Mouse (Mus musculus) intestine, embryonic 15.5 days (tissue): ENCODE measurements around the gene Gse1. TPM values are rescaled to one million over a fixed set of nuclear protein-coding genes. Genes with fewer than 3 reads are reported as not detected.

ENCODE experiments used
- ATAC-seq: fragments of 200-750 bp; cut with Nextera tagmentation; 2 replicates; pipeline ENCODE4 v1.8.0; 2017; ENCODE audit warnings: moderate TSS enrichment, moderate library complexity
- H3K27ac ChIP-seq: fragments of 300-500 bp; sonication (generic); 2 replicates; pipeline ENCODE4 v1.5.1; 2015; ENCODE audit warnings: mild to moderate bottlenecking, inconsistent platforms
- H3K27me3 ChIP-seq: fragments of 300-500 bp; sonication (generic); replicated peaks from 2 replicates; pipeline ENCODE4 v1.6.1; 2015; ENCODE audit warnings: inconsistent platforms
- H3K36me3 ChIP-seq: fragments of 300-500 bp; sonication (generic); 2 replicates; pipeline ENCODE4 v1.6.1; 2015; ENCODE audit warnings: inconsistent platforms
- H3K4me1 ChIP-seq: fragments of 300-500 bp; sonication (generic); replicated peaks from 2 replicates; pipeline ENCODE4 v1.6.1; 2015; ENCODE audit warnings: inconsistent platforms
- H3K4me2 ChIP-seq: fragments of 300-500 bp; sonication (generic); replicated peaks from 2 replicates; pipeline ENCODE4 v1.6.1; 2015; ENCODE audit warnings: mild to moderate bottlenecking, inconsistent platforms
- H3K4me3 ChIP-seq: fragments of 300-500 bp; sonication (generic); replicated peaks from 2 replicates; pipeline ENCODE4 v1.5.1; 2015; ENCODE audit warnings: inconsistent platforms
- H3K9ac ChIP-seq: fragments of 300-500 bp; sonication (generic); 2 replicates; pipeline ENCODE4 v1.6.1; 2015; ENCODE audit warnings: inconsistent platforms
- H3K9me3 ChIP-seq: fragments of 300-500 bp; sonication (generic); 2 replicates; pipeline ENCODE4 v1.6.1; 2016; ENCODE audit warnings: inconsistent platforms
- WGBS: fragments of 180-500 bp; shearing (Covaris S2); methylation state at CpG from one replicate; pipeline ENCODE4 v1.1.7; 2015; 5-methylcytosine and 5-hydroxymethylcytosine counted together
- polyA plus RNA-seq: library from polyadenylated mRNA; unstranded; fragments of >200 nt; fragmentation: Nextera tagmentation; extraction: Ambion mirVana; gene quantifications from 2 replicates; pipeline ENCODE4 v1.2.1, GENCODE M21; 2015

Gse1 gene
- polyA plus RNA-seq, 1 experiment from 2014 or later, result 7.9 TPM

GRCm38 (mm10) chr8:120494903-120495302, 266.6 kb downstream of the Gse1 start:
- peak overlapping the region; percentile 66 for H3K27ac ChIP-seq
- no peaks in the 10 kb centered on the region for H3K9me3 ChIP-seq
- H3K4me1 ChIP-seq, result peaks cover 84% of the 10 kb centered on the region
- no peaks in the 10 kb centered on the region for H3K27me3 ChIP-seq
- no peaks in the 10 kb centered on the region for H3K36me3 ChIP-seq
- H3K4me3 ChIP-seq, result no peak overlapping the region
- WGBS, result 42% methylated on average over 15 of the region's 15 CpGs
- ATAC-seq, result no peak
- H3K4me2 ChIP-seq, result peak overlapping the region; percentile 18; the same call in 1 of the 2 replicates
- no peak overlapping the region; the same call in 1 of the 2 replicates for H3K9ac ChIP-seq

- no peaks in the 10 kb centered on the region for H3K27me3 ChIP-seq
- 79% methylated on average over 5 of the region's 5 CpGs for WGBS
- peaks cover 84% of the 10 kb centered on the region for H3K4me1 ChIP-seq
- no peak overlapping the region for H3K9ac ChIP-seq
- ATAC-seq, result no peak
- H3K4me2 ChIP-seq, result no peak overlapping the region
- H3K36me3 ChIP-seq, result no peaks in the 10 kb centered on the region
- no peaks in the 10 kb centered on the region for H3K9me3 ChIP-seq
- H3K4me3 ChIP-seq, result no peak overlapping the region
- no peak overlapping the region; the same call in 1 of the 2 replicates for H3K27ac ChIP-seq
These were observed 267.2 kb downstream of the Gse1 start for GRCm38 (mm10) chr8:120495461-120495860.

- Histone ChIP-seq H3K4me1 (peaks cover 84% of the 10 kb centered on the region), H3K36me3 (no peaks in the 10 kb centered on the region), H3K9ac (no peak overlapping the region), H3K4me2 (no peak overlapping the region), H3K27ac (no peak overlapping the region), H3K4me3 (no peak overlapping the region), H3K27me3 (no peaks in the 10 kb centered on the region), H3K9me3 (no peaks in the 10 kb centered on the region)
- 97% methylated on average over 15 of the region's 15 CpGs for WGBS
- no peak for ATAC-seq
These were observed 268.2 kb downstream of the Gse1 start for GRCm38 (mm10) chr8:120496478-120496877.

GRCm38 (mm10) chr8:120497503-120497946, 269.3 kb downstream of the Gse1 start:
- Histone ChIP-seq H3K4me3 (no peak overlapping the region), H3K27me3 (no peaks in the 10 kb centered on the region), H3K9ac (no peak overlapping the region), H3K36me3 (no peaks in the 10 kb centered on the region), H3K4me2 (no peak overlapping the region), H3K9me3 (no peaks in the 10 kb centered on the region), H3K27ac (no peak overlapping the region), H3K4me1 (peaks cover 79% of the 10 kb centered on the region)
- ATAC-seq, result no peak
- WGBS, result 46% methylated on average over 11 of the region's 11 CpGs

GRCm38 (mm10) chr8:120498349-120498831, 270.1 kb downstream of the Gse1 start:
- peak overlapping the region; percentile 64 for H3K27ac ChIP-seq
- H3K4me1 ChIP-seq, result peaks cover 78% of the 10 kb centered on the region
- H3K36me3 ChIP-seq, result no peaks in the 10 kb centered on the region
- no peaks in the 10 kb centered on the region for H3K27me3 ChIP-seq
- H3K4me3 ChIP-seq, result no peak overlapping the region
- H3K9me3 ChIP-seq, result no peaks in the 10 kb centered on the region
- WGBS, result 16% methylated on average over 4 of the region's 4 CpGs
- H3K9ac ChIP-seq, result peak overlapping the region; percentile 32; the same call in 1 of the 2 replicates
- peak overlapping the region; percentile 36 for H3K4me2 ChIP-seq
- peak; percentile 41 for ATAC-seq

- Histone ChIP-seq H3K4me2 (peak overlapping the region; percentile 36), H3K27ac (peak overlapping the region; percentile 64), H3K4me3 (no peak overlapping the region), H3K27me3 (no peaks in the 10 kb centered on the region), H3K9ac (no peak overlapping the region), H3K36me3 (no peaks in the 10 kb centered on the region), H3K9me3 (no peaks in the 10 kb centered on the region), H3K4me1 (peaks cover 77% of the 10 kb centered on the region)
- peak; percentile 84 for ATAC-seq
- 29% methylated on average over 9 of the region's 9 CpGs for WGBS
These were observed 270.8 kb downstream of the Gse1 start for GRCm38 (mm10) chr8:120498926-120499605.

- 71% methylated on average over 8 of the region's 8 CpGs for WGBS
- no peak overlapping the region for H3K4me2 ChIP-seq
- ATAC-seq, result no peak
- H3K4me1 ChIP-seq, result peaks cover 77% of the 10 kb centered on the region
- no peak overlapping the region for H3K27ac ChIP-seq
- H3K4me3 ChIP-seq, result no peak overlapping the region
- no peak overlapping the region for H3K9ac ChIP-seq
- no peaks in the 10 kb centered on the region for H3K9me3 ChIP-seq
- no peaks in the 10 kb centered on the region for H3K36me3 ChIP-seq
- H3K27me3 ChIP-seq, result no peaks in the 10 kb centered on the region
These were observed 272.5 kb downstream of the Gse1 start for GRCm38 (mm10) chr8:120500701-120501261.

GRCm38 (mm10) chr8:120501426-120501825, 273.2 kb downstream of the Gse1 start:
- Histone ChIP-seq H3K9ac (no peak overlapping the region), H3K27ac (no peak overlapping the region), H3K9me3 (no peaks in the 10 kb centered on the region), H3K27me3 (no peaks in the 10 kb centered on the region), H3K36me3 (no peaks in the 10 kb centered on the region), H3K4me3 (no peak overlapping the region), H3K4me2 (no peak overlapping the region), H3K4me1 (peaks cover 84% of the 10 kb centered on the region)
- 84% methylated on average over 5 of the region's 5 CpGs for WGBS
- no peak for ATAC-seq

- Histone ChIP-seq H3K4me3 (no peak overlapping the region), H3K9ac (no peak overlapping the region), H3K27ac (no peak overlapping the region), H3K27me3 (no peaks in the 10 kb centered on the region), H3K4me1 (peaks cover 84% of the 10 kb centered on the region), H3K36me3 (no peaks in the 10 kb centered on the region), H3K4me2 (no peak overlapping the region), H3K9me3 (no peaks in the 10 kb centered on the region)
- WGBS, result 46% methylated on average over 5 of the region's 5 CpGs
- no peak for ATAC-seq
These were observed 274.2 kb downstream of the Gse1 start for GRCm38 (mm10) chr8:120502428-120502827.

- Histone ChIP-seq H3K36me3 (no peaks in the 10 kb centered on the region), H3K4me3 (peak overlapping the region; percentile 20; the same call in 1 of the 2 replicates), H3K9ac (peak overlapping the region; percentile 36; the same call in 1 of the 2 replicates), H3K4me2 (peak overlapping the region; percentile 54), H3K27me3 (no peaks in the 10 kb centered on the region), H3K27ac (peak overlapping the region; percentile 68; the same call in 1 of the 2 replicates), H3K9me3 (no peaks in the 10 kb centered on the region), H3K4me1 (peaks cover 85% of the 10 kb centered on the region)
- no peak for ATAC-seq
- WGBS, result 17% methylated on average over 19 of the region's 20 CpGs
These were observed 276.2 kb downstream of the Gse1 start for GRCm38 (mm10) chr8:120504251-120505081.

GRCm38 (mm10) chr8:120505082-120505511, 276.8 kb downstream of the Gse1 start:
- Histone ChIP-seq H3K36me3 (no peaks in the 10 kb centered on the region), H3K4me2 (peak overlapping the region; percentile 54), H3K27me3 (no peaks in the 10 kb centered on the region), H3K9ac (peak overlapping the region; percentile 36; the same call in 1 of the 2 replicates), H3K4me1 (peaks cover 89% of the 10 kb centered on the region), H3K9me3 (no peaks in the 10 kb centered on the region), H3K27ac (peak overlapping the region; percentile 68; the same call in 1 of the 2 replicates), H3K4me3 (peak overlapping the region; percentile 20; the same call in 1 of the 2 replicates)
- 7% methylated on average over 19 of the region's 19 CpGs for WGBS
- ATAC-seq, result no peak
